Mouse (Mus musculus) heart, postnatal 0 days (tissue): ENCODE data around the gene Ldlrad3.

Experiments
- CTCF ChIP-seq: IDR thresholded peaks from 2 replicates; pipeline ENCODE4 v1.5.1; 2016; ENCODE audit warnings: antibody characterized with exemption, control low read depth, low read depth
- EP300 ChIP-seq: IDR thresholded peaks from 2 replicates; pipeline ENCODE4 v1.6.1; 2016; ENCODE audit warnings: antibody characterized with exemption, low read depth

- TF ChIP-seq CTCF (peak; percentile 42), EP300 (no peak)
These were observed 78.9 kb downstream of the Ldlrad3 start for GRCm38 (mm10) chr2:102107280-102107679.
